ENCODE assay signal across 9 mouse cellular contexts in genomic region chrX:53059426-53060007, GRCm38 (mm10).
DNase-seq lines count a peak whose midpoint lies in the region; ATAC-seq and TF ChIP-seq lines count a peak whose summit lies in the region.
"Had no signal": no experiment of that assay in that cellular context is flagged by ENCODE, and none has a peak within 500 bp of the region (broad histone marks: within the 10 kb centered on the region; RNA-seq: fewer than 3 reads in every experiment).

No protein-coding gene starts in this region.

- no peaks in the 10 kb centered on the region for H3K27me3 ChIP-seq in heart, embryonic 14.5 days (ENCODE audit: control insufficient read depth, insufficient read depth, low read length)
- no peaks in the 10 kb centered on the region for H3K27me3 ChIP-seq in midbrain, embryonic 14.5 days (ENCODE audit: control insufficient read depth, insufficient read depth, low read length)
- H3K27me3 ChIP-seq in midbrain, embryonic 13.5 days = peaks cover 18% of the 10 kb centered on the region
- no peaks in the 10 kb centered on the region for H3K27me3 ChIP-seq in hindbrain, postnatal 0 days (ENCODE audit: insufficient read depth, low read length)

- no peak for TF ChIP-seq CTCF in hindbrain, postnatal 0 days (IDR thresholded peaks at IDR 0.05; ENCODE audit: low read depth)

- peak overlapping the region; percentile 97 for H3K9ac ChIP-seq in heart, embryonic 14.5 days (ENCODE audit: low read length)
- no peak overlapping the region for H3K9ac ChIP-seq in midbrain, embryonic 14.5 days (replicated peaks; ENCODE audit: low read length)
- no peak overlapping the region for H3K9ac ChIP-seq in midbrain, embryonic 13.5 days (replicated peaks)
- H3K9ac ChIP-seq in hindbrain, postnatal 0 days (replicated peaks; ENCODE audit: low read length) = no peak overlapping the region

- H3K4me1 ChIP-seq in heart, embryonic 14.5 days (ENCODE audit: control insufficient read depth in 2 of 2, insufficient read depth in 2 of 2, low read length in 2 of 2) = no peaks in the 10 kb centered on the region; a peak in 1 of 4 replicates
- no peaks in the 10 kb centered on the region for H3K4me1 ChIP-seq in midbrain, embryonic 14.5 days (ENCODE audit: control insufficient read depth, insufficient read depth, low read length)
- 0 out of 2 replicates have a peak, but pooled peaks cover 4% of the 10 kb centered on the region for H3K4me1 ChIP-seq in midbrain, embryonic 13.5 days (replicated peaks)
- H3K4me1 ChIP-seq in hindbrain, postnatal 0 days (ENCODE audit: insufficient read depth, low read length) = no peaks in the 10 kb centered on the region

- WGBS in heart, embryonic 14.5 days = 26% methylated on average over 11 of the region's 11 CpGs
- 24% methylated on average over 11 of the region's 11 CpGs for WGBS in midbrain, embryonic 14.5 days
- 23% methylated on average over 11 of the region's 11 CpGs for WGBS in midbrain, embryonic 13.5 days
- WGBS in hindbrain, postnatal 0 days = 39% methylated on average over 11 of the region's 11 CpGs

- peak overlapping the region; percentile 98 to 100 for H3K27ac ChIP-seq in heart, embryonic 14.5 days (replicated peaks in 1 of 2; ENCODE audit: control insufficient read depth in 1 of 2, insufficient read depth in 1 of 2, low read depth in 2 of 2, low read length in 2 of 2)
- H3K27ac ChIP-seq in midbrain, embryonic 14.5 days (replicated peaks; ENCODE audit: low read depth, low read length) = no peak overlapping the region
- H3K27ac ChIP-seq in midbrain, embryonic 13.5 days = no peak overlapping the region
- no peak overlapping the region for H3K27ac ChIP-seq in hindbrain, postnatal 0 days

- no peaks in the 10 kb centered on the region for H3K9me3 ChIP-seq in heart, embryonic 14.5 days (ENCODE audit: control insufficient read depth, low read length)
- H3K9me3 ChIP-seq in midbrain, embryonic 14.5 days (ENCODE audit: control insufficient read depth, low read length) = no peaks in the 10 kb centered on the region
- H3K9me3 ChIP-seq in midbrain, embryonic 13.5 days = no peaks in the 10 kb centered on the region
- H3K9me3 ChIP-seq in hindbrain, postnatal 0 days (ENCODE audit: low read length) = no peaks in the 10 kb centered on the region

- no peak for ATAC-seq in heart, embryonic 14.5 days (ENCODE audit: insufficient number of reproducible peaks, insufficient read depth, low FRiP score, low read depth)
- no peak for ATAC-seq in midbrain, embryonic 14.5 days (ENCODE audit: low FRiP score, low TSS enrichment)
- no peak for ATAC-seq in midbrain, embryonic 13.5 days
- ATAC-seq in hindbrain, postnatal 0 days = no peak

- no peak for DNase-seq in heart, adult 9 months (ENCODE audit: low spot score in 2 of 2)
- peak; percentile 6 for DNase-seq in midbrain, embryonic 14.5 days
- no peak for DNase-seq in hindbrain, postnatal 0 days (ENCODE audit: low spot score)
- DNase-seq in right cerebral cortex, postnatal 36 days (ENCODE audit: low spot score in 2 of 2) = no peak
- DNase-seq in cerebellum, postnatal 36 days = no peak
- DNase-seq: adrenal gland, adult 8-10 months; thymus, postnatal 14 days had no signal

- peak overlapping the region in 1 of 2 experiments; percentile 65; a peak in 3 of 4 replicates for H3K4me3 ChIP-seq in heart, embryonic 14.5 days (ENCODE audit: control insufficient read depth in 1 of 2, insufficient read depth in 1 of 2, low read depth in 1 of 2, low read length in 2 of 2)
- no peak overlapping the region for H3K4me3 ChIP-seq in midbrain, embryonic 14.5 days (replicated peaks; ENCODE audit: low read depth, low read length)
- no peak overlapping the region for H3K4me3 ChIP-seq in midbrain, embryonic 13.5 days (replicated peaks)
- no peak overlapping the region for H3K4me3 ChIP-seq in hindbrain, postnatal 0 days (ENCODE audit: low read length)

- H3K36me3 ChIP-seq in heart, embryonic 14.5 days (ENCODE audit: control insufficient read depth, insufficient read depth, low read length) = 0 out of 2 replicates have a peak, but pooled peaks cover 4% of the 10 kb centered on the region
- no peaks in the 10 kb centered on the region for H3K36me3 ChIP-seq in midbrain, embryonic 14.5 days (ENCODE audit: control insufficient read depth, insufficient read depth, low read length)
- H3K36me3 ChIP-seq in midbrain, embryonic 13.5 days = no peaks in the 10 kb centered on the region
- no peaks in the 10 kb centered on the region for H3K36me3 ChIP-seq in hindbrain, postnatal 0 days (ENCODE audit: insufficient read depth, low read length)

- peak overlapping the region; percentile 69 for H3K4me2 ChIP-seq in heart, embryonic 14.5 days (ENCODE audit: low read length)
- H3K4me2 ChIP-seq in midbrain, embryonic 14.5 days (ENCODE audit: low read length) = peak overlapping the region; percentile 47; the same call in 1 of the 2 replicates
- no peak overlapping the region for H3K4me2 ChIP-seq in midbrain, embryonic 13.5 days (replicated peaks)
- peak overlapping the region; percentile 47 for H3K4me2 ChIP-seq in hindbrain, postnatal 0 days (ENCODE audit: low read depth, low read length)

Comparison
In these comparisons a context has a peak if more than half of its experiments do, and no peak if none do; other contexts are left out.
1. H3K27ac ChIP-seq: peak in heart, embryonic 14.5 days (2 of 2); none in midbrain, embryonic 14.5 days (single experiment), midbrain, embryonic 13.5 days (single experiment) and hindbrain, postnatal 0 days (single experiment).